Mouse (Mus musculus) gastrocnemius, postnatal 10 days (tissue): Measurements from ENCODE around the gene Cyp2c23. TPM values are rescaled to one million over a fixed set of nuclear protein-coding genes. Genes with fewer than 3 reads are reported as not detected.

Experiments
- DNase-seq: peaks from one replicate; pipeline ENCODE4 v3.0.0; 2021; ENCODE audit warnings: mixed read lengths
- total RNA-seq, 2 experiments: library from RNA; stranded (reverse); gene quantifications; 2 replicates each; pipeline ENCODE4 v1.2.3; 2021

Cyp2c23 gene
- total RNA-seq, 2 experiments from 2014 or later, result not detected

DNA sequence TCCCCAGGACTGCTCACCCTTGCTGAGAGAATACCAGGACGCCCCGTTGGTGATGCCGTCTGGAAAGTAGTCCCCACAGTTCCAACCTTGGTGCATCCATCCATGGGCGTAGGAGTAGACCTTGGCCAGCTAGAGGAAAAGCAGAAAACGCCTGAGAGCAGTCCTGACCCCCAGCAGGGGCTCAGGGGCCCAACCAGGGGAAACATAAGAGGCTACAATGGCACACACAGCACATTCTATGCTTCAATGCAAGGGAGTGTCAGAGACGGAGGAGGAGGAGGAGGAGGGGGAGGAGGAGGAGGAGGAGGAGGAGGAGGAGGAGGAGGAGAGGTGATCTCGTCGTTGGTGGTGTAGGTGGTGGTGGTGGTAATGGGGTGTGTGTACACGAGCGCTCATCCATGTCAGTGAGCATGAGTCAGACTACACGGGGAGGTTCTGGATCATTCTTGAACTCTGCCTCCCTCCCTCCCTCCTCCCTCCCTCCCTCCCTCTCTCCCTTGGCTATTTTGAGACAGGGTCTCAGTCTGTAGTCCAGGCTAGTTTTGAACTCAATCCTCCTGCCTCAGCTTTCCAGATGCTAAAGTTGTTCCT is 60.5 kb downstream of the Cyp2c23 start:
- no peak for DNase-seq

- DNase-seq, result no peak
Observed at GRCm38 (mm10) chr19:43966481-43966880, 62.5 kb downstream of the Cyp2c23 start.

GRCm38 (mm10) chr19:43965496-43966085 is 63.4 kb downstream of the Cyp2c23 start:
- DNase-seq, result no peak

DNA sequence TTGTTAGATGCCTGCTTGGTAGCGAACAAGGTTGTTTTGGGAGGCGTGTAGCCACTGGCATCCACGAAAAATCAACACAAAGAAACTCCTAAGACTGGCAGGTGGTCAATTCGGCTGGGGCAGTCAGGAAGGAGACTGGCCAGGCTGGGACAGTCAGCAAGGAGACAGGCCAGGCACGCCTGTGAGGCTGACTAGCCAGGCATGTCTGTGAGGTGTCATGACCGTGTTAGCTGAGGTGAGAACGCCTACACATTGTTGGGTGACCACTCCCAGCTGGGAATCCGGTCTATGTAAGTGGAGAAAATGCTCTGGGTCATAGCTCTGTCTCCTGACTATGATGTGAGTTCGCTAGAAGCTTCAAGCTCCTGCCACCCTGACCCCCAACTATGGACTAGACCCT is 66.2 kb downstream of the Cyp2c23 start:
- DNase-seq, result no peak

DNA sequence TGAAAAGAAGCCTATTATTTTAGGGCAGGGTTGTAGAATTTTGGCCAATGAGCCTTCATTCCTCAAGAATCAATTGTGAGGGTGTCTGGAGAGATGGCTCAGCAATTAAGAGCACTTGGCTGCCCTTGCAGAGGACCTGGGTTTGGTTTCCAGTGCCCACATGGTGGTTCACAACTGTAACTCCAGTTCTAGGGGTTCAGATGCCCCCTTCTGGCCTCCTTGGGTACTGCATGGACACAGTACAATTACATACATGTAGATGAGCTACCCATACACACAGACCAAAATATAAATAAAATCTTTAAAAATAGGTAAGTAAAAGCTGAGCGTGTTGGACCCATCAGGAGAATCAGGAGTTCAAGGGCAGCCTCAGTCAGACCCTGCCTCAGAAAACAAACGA is 67.8 kb downstream of the Cyp2c23 start:
- DNase-seq, result no peak

DNA sequence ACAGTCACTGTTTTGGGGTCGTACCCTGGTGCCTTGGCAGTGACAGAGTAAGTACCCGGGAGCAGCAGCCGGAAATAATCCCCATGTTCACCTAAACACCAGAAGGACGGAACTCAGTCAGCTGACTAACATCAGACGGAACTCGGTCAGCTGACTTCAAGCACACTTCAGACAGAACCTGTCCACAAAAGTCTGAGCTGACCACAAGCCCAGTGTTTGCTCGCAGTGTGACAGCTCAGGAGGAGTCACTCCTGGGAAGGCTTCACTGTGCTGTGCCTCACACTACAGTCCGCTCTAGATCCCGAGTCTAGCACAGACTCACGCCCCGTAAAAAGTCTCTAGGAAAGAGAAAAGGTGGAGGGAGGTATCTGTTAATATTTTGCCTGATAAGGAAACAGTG is 69.0 kb downstream of the Cyp2c23 start:
- no peak for DNase-seq

GRCm38 (mm10) chr19:43959162-43959561 is 69.8 kb downstream of the Cyp2c23 start:
- DNase-seq, result peak; percentile 77

GRCm38 (mm10) chr19:43957881-43958280 is 71.1 kb downstream of the Cyp2c23 start:
- DNase-seq, result no peak

- DNase-seq, result no peak
Observed at GRCm38 (mm10) chr19:43957402-43957801, 71.6 kb downstream of the Cyp2c23 start.

GRCm38 (mm10) chr19:43955266-43955665 is 73.7 kb downstream of the Cyp2c23 start:
- DNase-seq, result no peak

Other genes with a start within 250 kb of the Cyp2c23 start
- gene Abcc2, start 247.0 kb downstream of the Cyp2c23 start, total RNA-seq, result under 1 TPM in 1 of 2 experiments, not detected in 1; 0.18 TPM
- 10 to 100 TPM; 12.8 to 16.3 TPM for gene Dnmbp, start 89.0 kb downstream of the Cyp2c23 start, total RNA-seq
- gene Cpn1, start 42.7 kb downstream of the Cyp2c23 start, total RNA-seq, result not detected
- 1 to 10 TPM; 5.6 to 8.3 TPM for gene Erlin1, start 40.6 kb upstream of the Cyp2c23 start, total RNA-seq
- gene Chuk, start 78.3 kb upstream of the Cyp2c23 start, total RNA-seq, result 10 to 100 TPM; 21.6 TPM
- gene Cwf19l1, start 106.7 kb upstream of the Cyp2c23 start, total RNA-seq, result 1 to 10 TPM; 7.7 to 8.7 TPM
- gene Bloc1s2, start 117.2 kb upstream of the Cyp2c23 start, total RNA-seq, result 10 to 100 TPM; 15.8 to 17.8 TPM
- not detected for gene Pkd2l1, start 163.2 kb upstream of the Cyp2c23 start, total RNA-seq
- gene Scd3, start 174.1 kb upstream of the Cyp2c23 start, total RNA-seq, result not detected